Mouse (Mus musculus): Measurements from ENCODE around the gene Cyb5r4.

DNA sequence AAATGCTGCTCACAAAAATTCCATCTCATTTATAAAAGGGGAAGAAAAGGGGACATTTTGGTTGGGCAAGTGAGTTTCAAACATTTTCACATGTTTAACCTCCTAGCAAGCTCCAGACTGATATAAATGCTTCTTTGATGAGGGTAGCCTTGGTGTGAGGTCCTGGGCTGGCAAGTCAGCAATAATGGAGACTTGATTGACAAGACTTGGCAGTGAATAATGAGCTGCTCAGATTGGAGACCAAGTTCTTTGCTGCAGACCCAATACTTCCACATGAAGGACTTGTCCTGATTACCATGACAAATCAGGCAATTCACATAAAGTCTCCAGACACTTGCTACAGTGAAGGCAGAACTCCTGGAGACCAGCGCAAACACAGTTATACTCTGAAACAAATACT, 12.9 kb upstream of the Cyb5r4 start:
- TF ChIP-seq CTCF (IDR thresholded peaks at IDR 0.05), result no peak
- no peak for TF ChIP-seq EP300 (IDR thresholded peaks at IDR 0.05)

Data from lung, postnatal 0 days (tissue).